Mouse (Mus musculus) brain, embryonic 14.5 days (tissue): ENCODE measurements around the gene Ndufs8.

Experiments used
- CTCF ChIP-seq: fragments of 200-500 bp; IDR thresholded peaks from 2 replicates; pipeline ENCODE4 v1.5.1; 2012; ENCODE audit warnings: inconsistent platforms, mild to moderate bottlenecking, moderate library complexity, borderline replicate concordance; ENCODE audit not compliant: insufficient read depth, insufficient read length; ENCODE audit errors: extremely low read depth
- POLR2A ChIP-seq: fragments of 200-500 bp; IDR thresholded peaks from 2 replicates; pipeline ENCODE4 v1.6.1; 2012; ENCODE audit warnings: mild to moderate bottlenecking, inconsistent platforms, borderline replicate concordance; ENCODE audit not compliant: poor library complexity, insufficient read depth, insufficient read length, severe bottlenecking; ENCODE audit errors: extremely low read depth

DNA sequence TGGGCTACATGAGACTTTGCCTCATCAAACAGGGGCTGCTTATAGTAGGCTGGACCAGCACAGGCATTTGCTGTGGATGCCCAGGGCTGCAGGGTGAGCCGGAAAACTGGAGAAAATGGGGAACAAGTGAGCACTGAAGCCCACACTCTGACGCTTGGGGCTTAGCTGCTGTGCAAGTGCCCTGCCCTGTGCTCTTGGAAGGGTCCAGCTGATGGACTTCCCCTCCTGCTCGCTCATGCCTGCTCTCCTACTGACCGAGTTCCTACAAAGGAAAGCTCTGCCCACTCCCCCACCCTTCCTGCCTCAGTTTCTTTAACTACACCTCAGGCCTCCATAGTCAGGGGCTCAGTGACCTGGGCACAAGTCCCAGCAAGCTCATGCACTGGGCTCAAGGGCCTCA is 15.4 kb upstream of the Ndufs8 start:
- TF ChIP-seq CTCF (no peak), POLR2A (no peak)
